Mouse (Mus musculus) hindlimb bud, embryonic 11.5 days (tissue): ENCODE results near the gene Camk2g.
A peak's percentile ranks its signal among the peaks of the same experiment; 100 is the strongest.

Source experiments
- DNase-seq: peaks from one replicate; pipeline ENCODE4 v3.0.0-alpha.2; 2012; ENCODE audit warnings: low read depth, low spot score; ENCODE audit errors: extremely low spot score

Gene Camk2g

GRCm38 (mm10) chr14:20809349-20809748 is 15.5 kb upstream of the Camk2g start:
- DNase-seq: no peak

- no peak for DNase-seq
These were observed 12.4 kb upstream of the Camk2g start for GRCm38 (mm10) chr14:20806116-20806840.

GRCm38 (mm10) chr14:20804964-20805672 is 11.2 kb upstream of the Camk2g start:
- no peak for DNase-seq

- no peak for DNase-seq
These were observed 10.6 kb upstream of the Camk2g start for GRCm38 (mm10) chr14:20804481-20804880.

GRCm38 (mm10) chr14:20803606-20803938 is 9.7 kb upstream of the Camk2g start:
- peak; percentile 86 for DNase-seq

GRCm38 (mm10) chr14:20802926-20803605 is 9.2 kb upstream of the Camk2g start:
- no peak for DNase-seq

GRCm38 (mm10) chr14:20798761-20799160 is 4.9 kb upstream of the Camk2g start:
- no peak for DNase-seq

- DNase-seq: no peak
These were observed 4.4 kb upstream of the Camk2g start for GRCm38 (mm10) chr14:20798300-20798699.

GRCm38 (mm10) chr14:20796643-20797042 is 2.8 kb upstream of the Camk2g start:
- DNase-seq: no peak

- no peak for DNase-seq
These were observed 2.3 kb upstream of the Camk2g start for GRCm38 (mm10) chr14:20796170-20796569.

- DNase-seq: no peak
These were observed 1.7 kb upstream of the Camk2g start for GRCm38 (mm10) chr14:20795423-20796152.

GRCm38 (mm10) chr14:20794589-20794988 is 701 bp upstream of the Camk2g start:
- DNase-seq: no peak

- no peak for DNase-seq
These were observed 748 bp downstream of the Camk2g start for GRCm38 (mm10) chr14:20792922-20793757.

- DNase-seq: no peak
These were observed 1.5 kb downstream of the Camk2g start for GRCm38 (mm10) chr14:20792243-20792921.

- no peak for DNase-seq
These were observed 2.2 kb downstream of the Camk2g start for GRCm38 (mm10) chr14:20791511-20792242.

- no peak for DNase-seq
These were observed 2.9 kb downstream of the Camk2g start for GRCm38 (mm10) chr14:20790996-20791395.

- DNase-seq: no peak
These were observed 3.4 kb downstream of the Camk2g start for GRCm38 (mm10) chr14:20790445-20790844.

- DNase-seq: no peak
These were observed 4.3 kb downstream of the Camk2g start for GRCm38 (mm10) chr14:20789593-20789992.

- no peak for DNase-seq
These were observed 5.7 kb downstream of the Camk2g start for GRCm38 (mm10) chr14:20788151-20788550.
